Mouse (Mus musculus) hindbrain, postnatal 0 days (tissue): ENCODE results near the gene Ugt1a10. TPM values are rescaled to one million over a fixed set of nuclear protein-coding genes. Genes with fewer than 3 reads are reported as not detected.

Experiments
- ATAC-seq: fragments of 200-750 bp; cut with Nextera tagmentation; 2 replicates; pipeline ENCODE4 v1.8.0; 2017; ENCODE audit warnings: mild to moderate bottlenecking, moderate TSS enrichment, moderate library complexity
- DNase-seq: peaks from one replicate; pipeline ENCODE4 v3.0.0-alpha.2; 2015; ENCODE audit warnings: low spot score
- H3K27ac ChIP-seq: fragments of 300-500 bp; sonication (generic); 2 replicates; pipeline ENCODE4 v1.5.1; 2014; ENCODE audit warnings: mild to moderate bottlenecking
- H3K27me3 ChIP-seq: fragments of 300-500 bp; sonication (generic); 2 replicates; pipeline ENCODE4 v1.6.1; 2014; ENCODE audit warnings: low read length, mixed read lengths; ENCODE audit not compliant: insufficient read depth
- H3K36me3 ChIP-seq: fragments of 300-500 bp; sonication (generic); 2 replicates; pipeline ENCODE4 v1.6.1; 2014; ENCODE audit warnings: low read length, mixed read lengths; ENCODE audit not compliant: insufficient read depth
- H3K4me1 ChIP-seq: fragments of 300-500 bp; sonication (generic); 2 replicates; pipeline ENCODE4 v1.6.1; 2014; ENCODE audit warnings: antibody characterized with exemption, low read length, mixed read lengths; ENCODE audit not compliant: insufficient read depth
- H3K4me2 ChIP-seq: fragments of 300-500 bp; sonication (generic); 2 replicates; pipeline ENCODE4 v1.6.1; 2014; ENCODE audit warnings: low read depth, mild to moderate bottlenecking, low read length, moderate library complexity, mixed read lengths
- H3K4me3 ChIP-seq: fragments of 300-500 bp; sonication (generic); 2 replicates; pipeline ENCODE4 v1.5.1; 2014; ENCODE audit warnings: low read length
- H3K9ac ChIP-seq: fragments of 300-500 bp; sonication (generic); replicated peaks from 2 replicates; pipeline ENCODE4 v1.6.1; 2014; ENCODE audit warnings: mild to moderate bottlenecking, low read length, moderate library complexity, mixed read lengths
- H3K9me3 ChIP-seq: fragments of 300-500 bp; sonication (generic); 2 replicates; pipeline ENCODE4 v1.6.1; 2016; ENCODE audit warnings: low read length, mixed read lengths
- CTCF ChIP-seq: IDR thresholded peaks from 2 replicates; pipeline ENCODE4 v1.5.1; 2016; ENCODE audit warnings: antibody characterized with exemption, control low read depth, low read depth
- whole genome bisulfite sequencing: fragments of 180-500 bp; shearing (Covaris S2); extraction: QIAGEN DNeasy Blood & Tissue Kit; methylation state at CpG from one replicate; pipeline ENCODE4 v1.1.7; 2014; 5-methylcytosine and 5-hydroxymethylcytosine counted together
- polyA plus RNA-seq: library from polyadenylated mRNA; unstranded; fragments of >200 nt; fragmentation: Nextera tagmentation; extraction: Ambion mirVana; gene quantifications from 2 replicates; pipeline ENCODE4 v1.2.1, GENCODE M21; 2015
- total RNA-seq: library from RNA; depleted of rRNA; stranded (reverse); fragments of >200 nt; gene quantifications from 2 replicates; pipeline ENCODE4 v1.2.3, GENCODE M21; 2014

Gene Ugt1a10
- total and polyA plus RNA-seq, 2 experiments from 2014 or later = not detected

- WGBS = 73% methylated on average over 1 of the region's 1 CpGs
- Histone ChIP-seq H3K4me1 (no peaks in the 10 kb centered on the region), H3K4me2 (no peak overlapping the region), H3K36me3 (no peaks in the 10 kb centered on the region), H3K27ac (no peak overlapping the region), H3K9ac (no peak overlapping the region), H3K4me3 (no peak overlapping the region), H3K27me3 (no peaks in the 10 kb centered on the region), H3K9me3 (peaks cover 61% of the 10 kb centered on the region)
- DNase-seq (no peak), ATAC-seq (no peak)
- no peak for TF ChIP-seq CTCF
Measured at GRCm38 (mm10) chr1:88213061-88213460, 157.9 kb downstream of the Ugt1a10 start.

GRCm38 (mm10) chr1:88213766-88214461 is 158.7 kb downstream of the Ugt1a10 start:
- no peaks in the 10 kb centered on the region for H3K27me3 ChIP-seq
- H3K9ac ChIP-seq = no peak overlapping the region
- H3K9me3 ChIP-seq = peaks cover 61% of the 10 kb centered on the region
- no peak for ATAC-seq
- no peak overlapping the region for H3K27ac ChIP-seq
- no peaks in the 10 kb centered on the region for H3K36me3 ChIP-seq
- TF ChIP-seq CTCF = no peak
- 79% methylated on average over 2 of the region's 2 CpGs for WGBS
- H3K4me2 ChIP-seq = no peak overlapping the region
- H3K4me1 ChIP-seq = no peaks in the 10 kb centered on the region
- peak; percentile 4 for DNase-seq
- H3K4me3 ChIP-seq = no peak overlapping the region

GRCm38 (mm10) chr1:88214462-88214952 is 159.3 kb downstream of the Ugt1a10 start:
- H3K4me2 ChIP-seq = no peak overlapping the region
- ATAC-seq (no peak), DNase-seq (no peak)
- peaks cover 61% of the 10 kb centered on the region for H3K9me3 ChIP-seq
- no peak overlapping the region for H3K27ac ChIP-seq
- 77% methylated on average over 2 of the region's 2 CpGs for WGBS
- H3K27me3 ChIP-seq = no peaks in the 10 kb centered on the region
- H3K4me3 ChIP-seq = no peak overlapping the region
- H3K9ac ChIP-seq = no peak overlapping the region
- H3K4me1 ChIP-seq = no peaks in the 10 kb centered on the region
- no peaks in the 10 kb centered on the region for H3K36me3 ChIP-seq
- no peak for TF ChIP-seq CTCF

GRCm38 (mm10) chr1:88215466-88216380 is 160.5 kb downstream of the Ugt1a10 start:
- DNase-seq = peak; percentile 11
- Histone ChIP-seq H3K4me1 (no peaks in the 10 kb centered on the region), H3K27ac (no peak overlapping the region), H3K4me3 (no peak overlapping the region), H3K9me3 (peaks cover 61% of the 10 kb centered on the region), H3K36me3 (no peaks in the 10 kb centered on the region), H3K4me2 (no peak overlapping the region), H3K9ac (no peak overlapping the region), H3K27me3 (no peaks in the 10 kb centered on the region)
- 70% methylated on average over 10 of the region's 10 CpGs for WGBS
- ATAC-seq = no peak
- no peak for TF ChIP-seq CTCF

- no peak for ATAC-seq
Measured at GRCm38 (mm10) chr1:88216551-88216950, 161.4 kb downstream of the Ugt1a10 start.

GRCm38 (mm10) chr1:88217144-88217543 is 162.0 kb downstream of the Ugt1a10 start:
- H3K9me3 ChIP-seq = peaks cover 54% of the 10 kb centered on the region
- no peak overlapping the region for H3K4me2 ChIP-seq
- no peak for ATAC-seq
- no peak overlapping the region for H3K27ac ChIP-seq
- no peaks in the 10 kb centered on the region for H3K27me3 ChIP-seq
- H3K36me3 ChIP-seq = no peaks in the 10 kb centered on the region
- no peak overlapping the region for H3K9ac ChIP-seq
- no peaks in the 10 kb centered on the region for H3K4me1 ChIP-seq
- DNase-seq = no peak
- no peak overlapping the region for H3K4me3 ChIP-seq
- peak; percentile 13; the same call in 1 of the 2 replicates for TF ChIP-seq CTCF
- 55% methylated on average over 2 of the region's 2 CpGs for WGBS

More at GRCm38 (mm10) chr1:88216551-88216950, 161.4 kb downstream of the Ugt1a10 start:
- peak; percentile 10 for DNase-seq
- no peak overlapping the region for H3K9ac ChIP-seq
- no peak overlapping the region for H3K4me3 ChIP-seq
- no peaks in the 10 kb centered on the region for H3K4me1 ChIP-seq
- no peaks in the 10 kb centered on the region for H3K36me3 ChIP-seq
- H3K27ac ChIP-seq = no peak overlapping the region
- H3K27me3 ChIP-seq = no peaks in the 10 kb centered on the region
- peaks cover 58% of the 10 kb centered on the region for H3K9me3 ChIP-seq
- no peak for TF ChIP-seq CTCF
- no peak overlapping the region for H3K4me2 ChIP-seq
- WGBS = 59% methylated on average over 2 of the region's 2 CpGs
